Mouse (Mus musculus) layer of hippocampus, adult 9-11 months (tissue): ENCODE measurements around the gene Kcnk4.
A peak's percentile ranks its signal among the peaks of the same experiment; 100 is the strongest.

Experiments used
- DNase-seq: peaks from one replicate; pipeline ENCODE4 v3.0.0; 2022

Gene Kcnk4

DNA sequence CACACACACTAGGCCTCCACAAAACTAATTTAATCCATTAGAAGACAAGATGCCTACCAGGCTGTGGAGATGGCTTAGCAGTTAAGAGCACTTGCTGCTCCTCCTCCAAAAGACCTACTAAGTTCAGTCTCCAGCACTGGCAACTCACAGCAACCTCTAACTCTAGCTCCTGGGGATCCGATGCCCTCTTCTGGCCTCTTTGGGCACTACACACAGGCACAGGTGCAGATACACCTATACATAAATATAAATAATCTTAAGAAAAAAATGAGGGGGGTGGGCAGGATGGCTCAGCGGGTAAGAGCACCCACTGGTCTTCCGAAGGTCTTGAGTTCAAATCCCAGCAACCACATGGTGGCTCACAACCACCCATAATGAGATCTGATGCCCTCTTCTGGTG, 2.0 kb upstream of the Kcnk4 start:
- DNase-seq, result no peak

GRCm38 (mm10) chr19:6933436-6934194, 700 bp downstream of the Kcnk4 start:
- no peak for DNase-seq

DNA sequence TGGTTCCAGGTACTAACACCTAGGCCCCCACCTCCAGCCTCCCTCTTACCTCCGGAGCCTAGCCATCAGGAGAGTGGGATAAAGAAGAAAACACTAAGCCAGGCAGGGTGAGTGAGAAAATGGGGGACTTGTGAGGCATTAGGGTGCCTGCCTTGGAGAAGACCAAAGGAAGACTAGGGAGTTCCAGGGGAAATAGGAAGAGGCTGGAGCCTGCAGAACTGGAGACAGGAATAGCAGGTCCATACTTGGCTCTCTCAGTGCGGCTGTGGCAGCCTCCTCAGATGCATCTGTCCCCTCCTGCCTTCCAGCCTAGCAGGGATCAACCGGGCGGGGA, 1.2 kb downstream of the Kcnk4 start:
- DNase-seq, result no peak

GRCm38 (mm10) chr19:6932018-6932417, 2.3 kb downstream of the Kcnk4 start:
- DNase-seq, result no peak

- DNase-seq, result no peak
Observed at GRCm38 (mm10) chr19:6931002-6931401, 3.3 kb downstream of the Kcnk4 start.

- no peak for DNase-seq
Observed at GRCm38 (mm10) chr19:6928080-6928479, 6.2 kb downstream of the Kcnk4 start.

- no peak for DNase-seq
Observed at GRCm38 (mm10) chr19:6926559-6927255, 7.6 kb downstream of the Kcnk4 start.

DNA sequence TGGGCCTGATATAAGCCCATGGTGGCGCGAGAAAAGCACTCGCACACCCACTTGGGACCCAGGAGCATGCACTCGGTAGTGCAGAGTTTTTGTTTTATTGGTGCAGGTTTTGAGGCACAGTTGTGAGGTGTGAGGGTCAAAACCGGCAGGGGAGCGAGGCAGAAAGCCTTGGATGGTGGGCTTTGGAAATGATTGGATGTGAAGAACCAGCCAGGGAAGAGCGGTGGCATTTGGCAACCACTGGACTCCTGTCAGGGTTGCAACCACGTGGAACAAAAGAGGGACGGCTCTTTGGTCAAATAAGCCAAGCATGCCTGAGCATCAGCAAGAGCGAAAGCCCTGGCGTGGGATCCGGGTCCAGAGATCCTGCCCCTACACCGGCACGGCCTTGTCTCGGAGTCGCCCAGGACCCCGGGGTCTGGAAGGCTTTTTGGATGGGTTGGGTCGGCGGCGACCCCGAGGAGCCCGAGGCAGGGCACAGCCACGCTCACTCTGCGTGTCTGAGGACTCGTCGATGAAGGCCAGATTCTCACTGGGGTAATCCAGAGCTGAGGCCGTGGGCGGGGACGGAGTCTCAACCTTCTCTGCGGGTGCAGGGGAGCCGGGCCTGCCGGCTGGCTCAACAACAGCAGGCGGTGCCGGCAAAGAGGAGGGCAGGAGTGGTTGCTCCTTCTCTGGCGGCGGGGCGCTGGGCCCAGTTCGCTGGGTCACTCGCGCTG, 8.5 kb downstream of the Kcnk4 start:
- DNase-seq, result no peak

DNA sequence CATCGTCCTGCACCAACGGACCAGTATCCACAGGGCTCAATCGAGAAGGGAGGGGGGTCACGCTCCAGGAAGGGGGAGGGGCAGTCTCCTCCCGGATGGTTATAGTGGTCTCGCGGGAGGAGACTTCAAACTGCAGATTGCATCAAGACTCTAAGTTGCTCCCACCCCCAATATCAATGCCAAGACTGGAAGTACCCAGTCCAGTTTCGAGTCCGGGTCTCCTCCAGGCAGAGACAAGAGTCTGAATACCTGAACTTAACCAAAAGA, 9.1 kb downstream of the Kcnk4 start, which contains the start of gene Catsperz:
Gene Catsperz, minus strand, starts transcription at position 74 of the 267 bp plus-strand sequence.
- no peak for DNase-seq

- DNase-seq, result peak; percentile 74
Observed at GRCm38 (mm10) chr19:6924461-6925306, 9.6 kb downstream of the Kcnk4 start.

DNA sequence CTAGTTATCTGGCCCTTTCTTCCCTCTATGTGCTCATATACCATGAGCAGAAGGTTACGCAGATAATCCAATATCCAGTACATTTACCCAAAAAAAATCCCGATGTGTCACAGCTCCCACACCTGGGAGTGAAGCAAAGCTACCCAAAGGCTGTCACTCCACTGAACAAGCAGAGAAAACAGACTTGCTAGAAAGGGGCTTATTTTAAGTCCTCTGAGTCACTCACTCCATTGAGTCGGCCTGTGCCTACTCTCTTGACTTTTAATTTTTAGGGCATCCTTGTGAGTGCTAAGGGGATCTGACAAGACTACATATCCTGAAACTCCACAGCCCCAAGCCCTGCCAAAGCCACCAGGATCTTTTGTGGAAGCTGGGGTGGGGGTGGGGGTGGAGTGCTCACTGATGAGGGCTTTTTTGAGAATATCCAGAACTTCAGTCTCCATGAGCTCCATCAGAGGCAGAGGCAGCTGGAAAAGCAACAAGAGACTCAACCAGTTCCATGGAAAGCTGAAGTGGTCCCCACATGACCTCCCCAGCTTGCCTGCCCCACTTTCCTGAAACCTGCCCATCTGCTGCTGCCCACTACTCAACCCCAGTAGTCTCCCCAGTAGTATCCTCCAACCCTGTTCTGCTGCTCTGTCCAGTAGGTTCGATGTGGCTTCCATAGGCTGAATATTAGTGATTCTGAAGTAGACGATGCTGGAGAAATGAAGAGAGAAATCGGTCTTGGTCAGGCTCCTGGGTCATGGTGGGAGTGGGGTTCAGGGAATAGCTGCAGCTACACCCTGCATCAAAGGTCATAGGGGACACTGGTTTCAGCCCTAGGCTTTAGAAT, 11.2 kb downstream of the Kcnk4 start:
- DNase-seq, result no peak

- DNase-seq, result peak; percentile 100
Observed at GRCm38 (mm10) chr19:6921647-6922567, 12.4 kb downstream of the Kcnk4 start, which contains the start of gene Esrra. Esrra (minus strand) TSS chr19:6921813.

- DNase-seq, result peak; percentile 68
Observed at GRCm38 (mm10) chr19:6920741-6921636, 13.3 kb downstream of the Kcnk4 start.

- DNase-seq, result peak; percentile 39
Observed at GRCm38 (mm10) chr19:6919876-6920740, 14.2 kb downstream of the Kcnk4 start.

DNA sequence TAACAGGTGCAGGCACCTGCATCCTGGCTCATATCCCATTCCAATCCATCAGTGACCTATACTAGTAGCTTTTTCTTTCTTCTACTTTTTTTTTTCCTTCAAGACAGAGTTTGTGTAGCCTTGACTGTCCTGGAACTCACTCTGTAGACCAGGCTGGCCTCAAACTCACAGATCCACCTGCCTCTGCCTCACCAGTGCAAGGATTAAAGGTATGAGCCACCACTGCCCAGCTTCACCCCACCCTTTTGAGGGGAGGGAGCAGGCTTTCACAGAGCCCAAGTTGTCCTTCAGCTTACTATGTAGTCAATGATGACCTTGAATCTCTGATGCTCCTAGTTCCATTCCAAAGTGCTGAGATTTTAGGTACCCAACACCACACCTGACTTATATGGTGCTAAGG, 14.9 kb downstream of the Kcnk4 start:
- DNase-seq, result no peak

GRCm38 (mm10) chr19:6918321-6918720, 16.0 kb downstream of the Kcnk4 start:
- no peak for DNase-seq

- DNase-seq, result no peak
Observed at GRCm38 (mm10) chr19:6916496-6916895, 17.8 kb downstream of the Kcnk4 start.

GRCm38 (mm10) chr19:6915276-6915675, 19.0 kb downstream of the Kcnk4 start:
- peak; percentile 1 for DNase-seq

DNA sequence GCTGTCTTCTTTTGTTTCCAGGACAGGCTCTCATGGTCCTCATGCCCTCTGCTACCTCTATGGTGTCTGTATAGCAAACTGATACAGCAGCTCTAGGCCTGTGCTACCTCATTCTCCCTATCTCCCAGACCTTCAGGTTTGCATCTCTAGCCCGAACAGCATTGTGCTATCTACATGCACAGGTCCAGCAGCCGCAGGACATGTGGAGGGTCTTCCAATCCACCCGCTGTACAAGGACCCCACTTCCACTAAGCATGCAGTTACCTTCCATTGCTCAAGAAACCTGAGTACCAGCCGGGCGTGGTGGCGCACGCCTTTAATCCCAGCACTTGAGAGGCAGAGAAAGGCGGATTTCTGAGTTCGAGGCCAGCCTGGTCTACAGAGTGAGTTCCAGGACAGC, 19.8 kb downstream of the Kcnk4 start:
- peak; percentile 1 for DNase-seq
